Mouse (Mus musculus) neural tube, postnatal 0 days (tissue): ENCODE results near the gene Gtf2h5. TPM values are rescaled to one million over a fixed set of nuclear protein-coding genes. Genes with fewer than 3 reads are reported as not detected.

Source experiments
- microRNA-seq: library from miRNA; unstranded; fragments of <30 nt; microRNA quantifications from one replicate; pipeline ENCODE4, GENCODE M21; 2016
- polyA plus RNA-seq: library from polyadenylated mRNA; unstranded; fragments of >200 nt; fragmentation: Nextera tagmentation; extraction: Ambion mirVana; gene quantifications from 2 replicates; pipeline ENCODE4 v1.2.1, GENCODE M21; 2015

Gtf2h5 gene
- 255 and 269 TPM in 2 replicates for polyA plus RNA-seq

DNA sequence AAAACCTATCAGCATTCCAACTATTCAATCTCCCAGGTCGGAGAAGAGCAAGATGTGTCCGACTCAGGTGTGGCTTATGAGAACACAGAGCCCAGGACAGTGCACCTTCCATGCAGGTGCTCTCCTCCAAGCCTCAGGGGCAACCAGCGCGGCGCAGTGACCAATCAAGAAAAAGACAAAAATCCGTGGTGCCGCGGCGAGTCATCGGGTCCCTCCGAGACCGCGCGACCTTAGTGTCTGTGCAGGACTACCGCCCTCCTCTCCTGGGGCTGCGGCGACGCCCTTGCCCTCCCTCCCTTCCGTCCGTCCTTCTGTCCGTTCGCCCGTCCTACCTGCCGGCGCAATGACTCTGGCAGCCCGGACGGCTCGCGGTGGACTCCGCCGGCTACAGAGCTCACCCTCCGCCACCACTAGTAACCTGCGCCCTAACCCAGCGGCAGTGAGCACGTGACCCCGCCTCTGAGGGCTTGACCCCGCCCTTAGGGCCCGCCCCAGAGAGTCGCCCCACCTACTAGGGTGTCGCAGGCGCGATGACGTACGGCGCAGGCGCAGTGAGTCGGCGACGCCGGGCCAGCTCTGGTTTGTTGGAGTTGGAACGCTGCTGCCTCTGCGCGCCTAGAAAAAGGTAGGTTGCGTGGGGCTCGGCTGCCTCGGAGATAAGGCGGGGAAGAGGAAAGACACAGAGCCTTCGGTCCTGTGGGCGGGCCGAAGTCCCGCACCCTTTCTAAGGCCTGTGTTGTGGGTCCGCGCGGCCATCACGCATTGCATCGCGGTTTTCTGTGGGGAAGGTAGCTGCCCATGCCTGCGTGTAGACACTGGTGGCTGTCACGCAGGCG lies at the start of gene Gtf2h5, which contains the start of gene Serac1:
Gene Gtf2h5, plus strand, starts transcription at position 500 of the 836 bp plus-strand sequence.
Gene Serac1, minus strand, starts transcription at position 455 of the 836 bp plus-strand sequence.

DNA sequence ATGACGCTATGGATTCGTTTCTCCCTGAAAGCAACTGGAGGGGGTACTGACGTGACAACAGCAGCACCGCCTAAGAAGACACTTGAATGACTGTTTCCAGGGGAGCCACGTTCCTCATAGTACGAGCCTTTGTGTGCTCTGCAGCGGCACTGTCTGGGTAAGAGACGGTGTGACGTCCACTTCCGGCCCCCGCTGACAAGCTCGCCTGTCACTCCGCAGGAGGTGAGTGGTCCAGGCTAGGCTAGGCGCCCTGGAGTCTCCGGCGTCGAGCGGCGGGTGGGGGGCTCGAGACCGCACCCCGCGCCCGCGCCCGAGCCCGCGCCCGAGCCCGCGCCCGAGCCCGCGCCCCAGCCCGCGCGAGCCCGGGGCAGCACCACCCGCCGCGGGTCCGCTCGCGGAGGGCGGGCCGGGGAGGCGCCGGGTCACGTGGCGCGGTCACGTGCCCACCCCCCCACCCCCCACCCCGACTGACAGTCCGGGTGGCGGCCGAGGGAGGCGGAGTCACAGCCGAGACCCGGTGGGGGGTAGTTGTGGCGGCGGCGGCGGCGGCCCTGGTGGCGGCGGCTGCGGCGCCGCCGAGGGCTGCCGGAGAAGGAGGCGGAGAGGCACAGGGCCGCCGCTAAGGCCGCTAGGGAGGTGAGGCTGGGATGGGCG lies 26.9 kb downstream of the Gtf2h5 start, which contains the start of gene Tulp4:
Gene Tulp4, plus strand, starts transcription at position 77 of the 654 bp plus-strand sequence.

Small RNAs within 50 kb of the gene (microRNA-seq; reads per million reads assigned to microRNA genes)
- gene Gm22774: not detected

Other genes starting within 250 kb of the Gtf2h5 start
- gene Snx9, start 238.5 kb upstream of the Gtf2h5 start, polyA plus RNA-seq: 7.4 and 9.1 TPM in 2 replicates
- 2.2 and 2.8 TPM in 2 replicates for gene Synj2, start 138.5 kb upstream of the Gtf2h5 start, polyA plus RNA-seq
- 7.7 and 8.4 TPM in 2 replicates for gene Serac1, start within 50 bp of the Gtf2h5 start, polyA plus RNA-seq
- gene Tulp4, start 26.7 kb downstream of the Gtf2h5 start, polyA plus RNA-seq: 76.1 and 101 TPM in 2 replicates
- 51.9 and 56.6 TPM in 2 replicates for gene Tmem181a, start 177.1 kb downstream of the Gtf2h5 start, polyA plus RNA-seq
- 41.5 and 44.5 TPM in 2 replicates for gene Dynlt1a, start 237.7 kb downstream of the Gtf2h5 start, polyA plus RNA-seq